Mouse (Mus musculus): Measurements from ENCODE around the gene Dmbx1.
A peak's percentile ranks its signal among the peaks of the same experiment; 100 is the strongest.

The Dmbx1 gene

GRCm38 (mm10) chr4:115938276-115939160 is 1.2 kb downstream of the Dmbx1 start:
- DNase-seq: peak in 1 of 2 experiments; percentile 25

GRCm38 (mm10) chr4:115937061-115937976 is 2.4 kb downstream of the Dmbx1 start:
- DNase-seq: no peak

GRCm38 (mm10) chr4:115936646-115937045 is 3.1 kb downstream of the Dmbx1 start:
- peak in 1 of 2 experiments; percentile 8 for DNase-seq

GRCm38 (mm10) chr4:115935835-115936581 is 3.7 kb downstream of the Dmbx1 start:
- peak in 1 of 2 experiments; percentile 15 for DNase-seq

GRCm38 (mm10) chr4:115931556-115932088 is 8.1 kb downstream of the Dmbx1 start:
- no peak for DNase-seq

GRCm38 (mm10) chr4:115927637-115928036 is 12.1 kb downstream of the Dmbx1 start:
- DNase-seq: no peak

GRCm38 (mm10) chr4:115923262-115923880 is 16.4 kb downstream of the Dmbx1 start:
- DNase-seq: no peak

GRCm38 (mm10) chr4:115922688-115923087 is 17.0 kb downstream of the Dmbx1 start:
- no peak for DNase-seq

GRCm38 (mm10) chr4:115919911-115920310 is 19.8 kb downstream of the Dmbx1 start:
- peak; percentile 52 to 53 for DNase-seq

GRCm38 (mm10) chr4:115911586-115911985 is 28.1 kb downstream of the Dmbx1 start:
- no peak for DNase-seq

- peak; percentile 20 to 45 for DNase-seq
Observed at GRCm38 (mm10) chr4:115908641-115909040, 31.1 kb downstream of the Dmbx1 start.

GRCm38 (mm10) chr4:115907994-115908393 is 31.7 kb downstream of the Dmbx1 start:
- no peak for DNase-seq

GRCm38 (mm10) chr4:115906791-115907190 is 32.9 kb downstream of the Dmbx1 start:
- DNase-seq: no peak

- no peak for DNase-seq
Observed at GRCm38 (mm10) chr4:115905701-115906100, 34.0 kb downstream of the Dmbx1 start.

- DNase-seq: peak; percentile 11 to 18
Observed at GRCm38 (mm10) chr4:115904375-115904774, 35.4 kb downstream of the Dmbx1 start.

GRCm38 (mm10) chr4:115902816-115903215 is 36.9 kb downstream of the Dmbx1 start:
- DNase-seq: peak; percentile 78 to 92

GRCm38 (mm10) chr4:115897901-115898631 is 41.7 kb downstream of the Dmbx1 start:
- peak in 1 of 2 experiments; percentile 19 for DNase-seq

- peak; percentile 76 for DNase-seq
Observed at GRCm38 (mm10) chr4:115894281-115894680, 45.4 kb downstream of the Dmbx1 start.

GRCm38 (mm10) chr4:115890553-115890952 is 49.2 kb downstream of the Dmbx1 start, which contains the start of gene 6430628N08Rik:
TSS of gene 6430628N08Rik (plus strand) at chr4:115890665.
- DNase-seq: no peak

GRCm38 (mm10) chr4:115890066-115890465 is 49.7 kb downstream of the Dmbx1 start:
- DNase-seq: no peak

- DNase-seq: no peak
Observed at GRCm38 (mm10) chr4:115886875-115887274, 52.9 kb downstream of the Dmbx1 start.

Data from kidney, postnatal 36 days (tissue).